Mouse (Mus musculus) hematopoietic stem cell, adult 5-6 weeks (primary cell): Measurements from ENCODE around the gene Hspb11. TPM values are rescaled to one million over a fixed set of nuclear protein-coding genes. Genes with fewer than 3 reads are reported as not detected.

Experiments
- ATAC-seq, 2 experiments: fragments of 125-278 bp in 1 of 2; replicated peaks in 1 of 2; 2 replicates each; pipeline ENCODE4 v1.8.0; 2016 to 2017; ENCODE audit warnings: inconsistent platforms in 2 of 2, mild to moderate bottlenecking in 2 of 2, moderate number of reproducible peaks in 2 of 2, low read depth in 1 of 2, moderate TSS enrichment in 1 of 2; ENCODE audit not compliant: low FRiP score in 2 of 2, poor library complexity in 2 of 2, severe bottlenecking in 2 of 2, insufficient read depth in 1 of 2, low TSS enrichment in 1 of 2
- total RNA-seq: library from RNA; stranded (forward); fragments of 172-1452, 232-1000 nt; gene quantifications from 2 replicates; pipeline ENCODE4 v1.2.3, GENCODE M21; 2017

The Hspb11 gene
- total RNA-seq: 27.2 and 33.6 TPM in 2 replicates

DNA sequence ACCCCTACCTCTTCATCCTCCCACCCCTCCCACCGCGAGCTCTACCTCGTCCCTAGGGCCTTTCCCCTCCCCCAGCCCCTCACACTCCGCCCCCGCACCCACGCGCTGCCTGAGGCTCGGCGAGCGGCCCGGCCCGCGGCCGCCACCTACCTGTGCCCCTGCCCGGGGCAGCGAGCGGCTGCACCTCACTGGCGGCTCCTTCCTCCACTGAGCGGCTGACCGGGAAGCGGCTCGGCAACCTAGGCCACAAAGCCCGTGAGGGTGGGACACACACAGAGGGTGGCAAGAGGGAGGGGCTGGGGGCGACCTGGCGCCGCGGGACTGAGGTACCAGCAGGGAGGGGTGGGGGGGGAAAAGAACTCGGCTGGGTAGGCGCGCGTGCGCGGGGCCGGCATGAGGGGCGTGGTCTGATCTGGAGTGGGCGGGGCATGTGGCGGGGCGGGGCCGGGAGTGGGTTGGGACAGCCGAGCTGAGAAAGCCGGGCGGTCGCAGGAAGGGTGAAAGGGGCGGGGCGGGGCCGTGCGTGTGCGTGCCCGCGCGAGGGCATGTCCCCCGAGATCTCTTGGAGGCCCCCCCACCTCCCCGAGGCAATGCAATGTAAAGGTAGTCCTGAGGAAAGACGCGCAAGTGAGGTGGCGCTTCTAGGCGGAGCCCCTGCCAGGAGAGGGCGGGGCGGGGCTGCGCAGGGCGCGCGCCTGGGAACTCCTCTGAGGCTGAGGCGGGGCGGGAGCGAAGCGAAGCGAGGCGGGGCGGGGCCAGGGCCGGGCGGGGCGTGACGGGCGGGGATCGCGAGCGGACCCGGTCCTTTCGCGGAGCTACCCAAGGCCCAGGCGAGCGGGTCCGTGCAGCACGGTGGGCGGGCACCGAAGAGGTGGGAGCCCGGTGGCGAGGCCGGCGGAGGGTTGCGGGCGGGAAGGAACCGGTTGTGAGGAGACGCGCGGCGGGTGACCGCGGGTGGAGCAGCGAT, at the start of gene Hspb11, which contains the start of gene Lrrc42:
Hspb11 (plus strand) TSS at position 469 of the 967 bp plus-strand sequence.
Lrrc42 (minus strand) TSS at position 408 of the 967 bp plus-strand sequence.
- peak; percentile 91 to 93 for ATAC-seq

- ATAC-seq: no peak
Measured at GRCm38 (mm10) chr4:107207016-107207415, 46.4 kb upstream of the Hspb11 start.

- no peak for ATAC-seq
Measured at GRCm38 (mm10) chr4:107208880-107209279, 44.5 kb upstream of the Hspb11 start, which contains the start of gene Ldlrad1. Gene Ldlrad1, plus strand, starts transcription at chr4:107209180.

GRCm38 (mm10) chr4:107210483-107211097, 42.8 kb upstream of the Hspb11 start:
- peak; percentile 70 to 82 for ATAC-seq

- no peak for ATAC-seq
Measured at GRCm38 (mm10) chr4:107211465-107211864, 41.9 kb upstream of the Hspb11 start.

DNA sequence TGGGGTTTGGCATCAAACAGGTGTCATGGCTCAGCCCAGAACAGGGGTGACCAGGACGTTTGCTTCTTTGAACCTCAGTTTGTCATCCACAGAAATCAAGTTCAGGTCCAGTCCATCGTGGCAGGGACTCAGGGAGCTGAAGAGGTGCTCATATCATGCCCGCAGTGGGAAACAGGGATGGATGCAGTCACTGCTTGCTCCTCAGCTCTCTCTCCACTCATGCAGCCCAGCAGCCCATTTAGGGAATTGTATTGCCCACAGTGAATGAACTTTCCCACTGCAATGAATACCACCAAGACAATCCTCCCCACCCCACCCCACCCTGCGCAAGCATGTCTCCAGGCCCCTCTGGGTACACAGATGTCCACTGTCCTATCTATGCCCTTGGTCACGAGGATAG, 41.5 kb upstream of the Hspb11 start:
- ATAC-seq: no peak

GRCm38 (mm10) chr4:107213279-107214011, 39.9 kb upstream of the Hspb11 start:
- ATAC-seq: peak in 1 of 2 experiments; percentile 41; a peak in 1 of 4 replicates

GRCm38 (mm10) chr4:107217574-107217973, 35.8 kb upstream of the Hspb11 start:
- ATAC-seq: peak in 1 of 2 experiments; percentile 16; a peak in 1 of 4 replicates

DNA sequence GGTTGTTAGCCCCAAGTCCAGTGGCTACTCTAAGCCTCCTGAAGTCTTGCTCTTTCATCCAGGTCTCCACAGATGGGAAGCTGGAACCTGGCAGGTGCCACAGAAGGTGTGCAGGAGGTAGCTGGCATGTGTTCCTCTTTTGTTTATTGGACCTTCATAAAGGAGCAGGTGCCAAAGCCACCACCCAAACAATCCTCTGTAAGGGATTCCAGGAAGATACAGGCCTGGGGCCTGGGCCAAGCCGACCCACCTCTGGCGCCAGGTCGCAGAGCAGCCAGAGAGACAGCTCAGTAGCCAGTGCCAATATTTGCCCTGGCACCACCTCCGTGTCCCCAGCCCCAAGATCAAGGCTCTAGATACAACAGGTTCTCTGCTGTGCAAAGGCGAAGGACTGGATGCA, 31.9 kb upstream of the Hspb11 start:
- no peak for ATAC-seq

GRCm38 (mm10) chr4:107223225-107224204, 29.9 kb upstream of the Hspb11 start:
- ATAC-seq: peak in 1 of 2 experiments; percentile 12; a peak in 1 of 4 replicates

DNA sequence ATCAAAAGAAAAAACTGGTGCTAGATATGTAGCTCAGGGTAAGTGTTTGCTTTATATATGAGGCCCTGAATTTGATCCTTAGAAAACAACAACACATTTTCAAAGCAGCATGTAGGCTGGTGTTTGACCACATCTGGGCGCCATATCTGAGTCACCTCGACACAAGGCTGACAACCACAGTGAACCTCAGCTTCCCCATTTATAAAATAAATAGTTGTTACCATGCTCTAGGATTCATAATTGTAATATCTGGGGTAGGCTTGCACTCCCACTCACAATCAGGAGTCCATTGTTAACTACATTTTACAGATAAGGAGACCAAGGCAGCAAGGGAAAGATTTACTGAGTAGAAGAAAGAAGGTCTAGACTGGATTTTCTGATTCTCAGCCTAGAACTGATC, 27.1 kb upstream of the Hspb11 start:
- ATAC-seq: no peak

DNA sequence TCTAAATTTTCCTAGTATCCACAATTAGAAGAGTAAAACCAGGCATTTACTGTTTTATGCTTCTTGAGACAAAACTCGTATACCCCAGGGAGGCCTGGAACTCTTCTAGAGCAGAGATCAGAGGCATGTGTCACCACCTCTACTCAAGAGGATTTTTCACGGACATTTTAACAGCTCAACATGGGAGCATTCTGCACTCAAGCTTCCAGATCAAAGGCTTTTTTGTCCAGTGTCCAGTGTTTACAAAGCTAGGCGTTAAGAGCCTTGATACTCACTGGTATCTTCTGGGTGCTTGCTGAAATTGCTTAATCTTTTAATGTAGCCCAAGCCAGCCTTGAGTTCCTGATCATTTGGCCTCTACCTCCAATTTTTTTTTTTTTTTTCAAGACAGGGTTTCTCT, 21.2 kb upstream of the Hspb11 start:
- ATAC-seq: no peak

- no peak for ATAC-seq
Measured at GRCm38 (mm10) chr4:107238253-107238652, 15.1 kb upstream of the Hspb11 start.

GRCm38 (mm10) chr4:107240196-107240595, 13.2 kb upstream of the Hspb11 start:
- ATAC-seq: no peak

DNA sequence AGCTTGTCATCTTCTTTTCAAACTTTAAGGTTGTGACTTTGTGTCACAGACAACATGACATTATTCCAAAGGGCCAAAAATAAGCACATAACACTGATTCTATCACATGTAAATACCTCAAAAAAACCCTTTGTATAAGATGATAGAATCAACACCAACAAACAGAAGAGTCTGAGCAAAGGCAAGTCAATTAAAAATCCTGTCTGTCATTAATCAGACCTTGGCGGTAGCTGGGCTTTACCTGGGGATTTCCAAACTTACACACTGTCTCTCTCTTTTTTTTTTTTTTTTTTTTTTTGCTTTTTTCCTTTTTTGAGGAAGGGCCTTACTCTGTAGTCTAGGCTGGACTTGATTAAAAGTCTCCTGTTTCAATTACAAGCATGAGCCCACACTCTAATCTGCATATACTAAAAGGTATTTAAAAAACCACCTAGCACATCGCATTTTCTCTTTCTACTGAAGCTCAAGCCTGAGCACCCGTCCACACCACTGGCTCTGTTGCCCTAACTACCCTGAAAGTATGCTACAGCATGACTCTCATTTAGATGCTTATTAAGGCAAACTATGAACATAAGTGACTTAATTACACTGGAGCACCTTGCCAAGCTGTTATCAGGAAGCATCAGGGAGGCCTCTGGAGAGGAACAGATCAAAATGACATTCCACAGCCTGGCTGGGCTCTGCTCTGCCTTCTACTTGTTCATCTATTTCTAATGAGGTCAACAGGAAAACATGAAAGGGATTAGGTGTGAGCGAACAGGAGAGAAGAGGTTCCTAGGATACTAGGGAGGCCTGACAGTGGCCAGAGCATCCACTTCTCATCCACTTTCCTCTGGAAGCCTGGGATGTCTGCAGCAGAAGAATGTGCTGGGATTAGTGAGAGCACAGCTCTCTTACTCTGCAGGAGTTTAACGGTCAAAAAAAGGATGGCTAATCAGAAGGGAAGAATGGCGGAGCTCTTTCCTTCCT, 9.7 kb upstream of the Hspb11 start:
- no peak for ATAC-seq
